Mouse (Mus musculus) kidney, postnatal 0 days (tissue): Measurements from ENCODE around the gene Fmnl1. TPM values are rescaled to one million over a fixed set of nuclear protein-coding genes. Genes with fewer than 3 reads are reported as not detected.

Source experiments
- ATAC-seq: fragments of 200-750 bp; cut with Nextera tagmentation; replicated peaks from 2 replicates; pipeline ENCODE4 v1.8.0; 2017; ENCODE audit warnings: low read depth, moderate number of reproducible peaks, moderate TSS enrichment, moderate library complexity; ENCODE audit not compliant: low FRiP score
- DNase-seq: peaks from one replicate; pipeline ENCODE4 v3.0.0-alpha.2; 2016; ENCODE audit warnings: low spot score
- H3K27ac ChIP-seq: fragments of 300-500 bp; sonication (generic); 2 replicates; pipeline ENCODE4 v1.5.1; 2014; ENCODE audit warnings: mild to moderate bottlenecking
- H3K27me3 ChIP-seq: fragments of 300-500 bp; sonication (generic); 2 replicates; pipeline ENCODE4 v1.6.1; 2014; ENCODE audit warnings: low read length, mixed read lengths; ENCODE audit not compliant: insufficient read depth
- H3K36me3 ChIP-seq: fragments of 300-500 bp; sonication (generic); 2 replicates; pipeline ENCODE4 v1.6.1; 2014; ENCODE audit warnings: low read length, mixed read lengths; ENCODE audit not compliant: insufficient read depth
- H3K4me1 ChIP-seq: fragments of 300-500 bp; sonication (generic); replicated peaks from 2 replicates; pipeline ENCODE4 v1.6.1; 2014; ENCODE audit warnings: antibody characterized with exemption, low read length, mixed read lengths; ENCODE audit not compliant: insufficient read depth
- H3K4me2 ChIP-seq: fragments of 300-500 bp; sonication (generic); 2 replicates; pipeline ENCODE4 v1.6.1; 2014; ENCODE audit warnings: mild to moderate bottlenecking, low read length, moderate library complexity, mixed read lengths
- H3K4me3 ChIP-seq: fragments of 300-500 bp; sonication (generic); replicated peaks from 2 replicates; pipeline ENCODE4 v1.5.1; 2014; ENCODE audit warnings: low read depth, low read length
- H3K9ac ChIP-seq: fragments of 300-500 bp; sonication (generic); 2 replicates; pipeline ENCODE4 v1.6.1; 2014; ENCODE audit warnings: low read depth, low read length
- H3K9me3 ChIP-seq: fragments of 300-500 bp; sonication (generic); replicated peaks from 2 replicates; pipeline ENCODE4 v1.6.1; 2016; ENCODE audit warnings: low read length, inconsistent platforms, mixed read lengths
- CTCF ChIP-seq: IDR thresholded peaks from 2 replicates; pipeline ENCODE4 v1.5.1; 2016; ENCODE audit warnings: antibody characterized with exemption, low read depth, mild to moderate bottlenecking, moderate library complexity
- WGBS: fragments of 180-500 bp; shearing (Covaris S2); extraction: QIAGEN DNeasy Blood & Tissue Kit; methylation state at CpG from one replicate; pipeline ENCODE4 v1.1.7; 2014; 5-methylcytosine and 5-hydroxymethylcytosine counted together
- polyA plus RNA-seq: library from polyadenylated mRNA; unstranded; fragments of >200 nt; fragmentation: Nextera tagmentation; extraction: Ambion mirVana; gene quantifications from 2 replicates; pipeline ENCODE4 v1.2.1, GENCODE M21; 2015

Gene Fmnl1
- polyA plus RNA-seq, 1 experiment from 2014 or later, result 2.6 TPM

DNA sequence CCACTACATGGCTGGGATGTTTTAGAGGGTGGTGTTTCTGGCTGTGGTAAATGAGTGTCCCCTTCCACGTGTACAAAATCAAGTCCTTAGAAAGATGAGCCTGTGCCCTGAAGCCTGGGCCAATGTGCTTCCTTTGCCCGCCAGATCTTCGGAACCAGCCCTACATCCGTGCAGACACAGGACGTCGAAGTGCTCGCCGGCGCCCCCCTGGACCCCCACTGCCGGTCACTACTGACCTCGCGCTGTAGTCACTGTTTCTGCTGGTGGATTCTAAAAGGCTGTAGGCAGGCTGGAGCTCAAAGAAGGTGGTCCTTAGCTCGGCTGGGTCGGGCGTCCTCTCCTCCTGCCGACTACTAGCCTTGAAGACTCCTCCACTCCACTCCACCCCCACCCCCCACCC is 27.4 kb downstream of the Fmnl1 start:
- WGBS, result 5% methylated on average over 16 of the region's 16 CpGs
- Histone ChIP-seq H3K27me3 (peaks cover 35% of the 10 kb centered on the region), H3K9ac (no peak overlapping the region)

DNA sequence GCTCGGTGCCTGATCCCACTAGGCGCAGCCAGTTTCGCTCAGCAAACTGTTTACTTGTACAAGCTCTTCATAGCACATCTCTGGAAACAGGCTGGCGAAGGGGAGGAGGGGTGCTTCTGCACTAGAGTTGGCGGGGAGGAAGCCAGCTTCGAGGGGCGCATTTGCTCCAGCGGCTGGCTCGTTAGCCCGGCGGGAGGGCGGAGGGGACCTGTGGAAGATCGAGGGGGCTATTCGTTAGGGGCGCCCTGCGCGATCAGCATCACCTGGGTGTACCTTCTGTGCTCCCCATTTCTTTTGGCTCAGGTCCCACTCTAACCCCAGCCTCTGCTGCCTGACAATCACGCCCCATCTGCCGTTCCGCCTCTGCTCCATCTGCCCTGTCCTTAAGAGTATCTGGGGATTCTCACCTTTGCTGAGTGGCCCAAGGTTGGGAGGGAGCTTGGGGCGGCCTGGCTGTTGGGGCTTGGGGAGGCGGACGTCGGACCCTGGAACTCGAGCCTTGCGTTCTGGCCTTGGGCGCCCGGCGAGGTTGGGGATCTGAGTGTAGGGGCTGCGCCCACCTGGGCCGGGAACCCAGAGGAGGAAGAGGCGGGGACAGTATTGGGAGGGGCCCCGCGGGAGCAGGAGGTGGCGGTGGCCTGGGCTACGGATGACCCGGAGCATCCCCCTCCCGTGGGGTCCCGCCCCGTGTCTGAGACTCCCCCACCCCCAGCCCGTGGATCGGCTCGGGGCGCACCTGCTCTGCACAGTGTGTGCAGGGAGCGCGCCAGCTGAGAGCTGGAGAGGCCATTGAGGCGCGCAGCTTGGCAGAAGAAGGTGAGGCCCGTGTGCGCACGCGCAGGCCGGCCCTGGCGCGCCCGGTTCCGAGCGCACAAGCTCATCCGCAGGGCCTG is 28.2 kb downstream of the Fmnl1 start:
- TF ChIP-seq CTCF, result no peak
- WGBS, result 3% methylated on average over 47 of the region's 59 CpGs
- Histone ChIP-seq H3K36me3 (no peaks in the 10 kb centered on the region), H3K4me1 (peaks cover 8% of the 10 kb centered on the region), H3K27ac (no peak overlapping the region), H3K9ac (peak overlapping the region; percentile 28; the same call in 1 of the 2 replicates), H3K4me2 (peak overlapping the region; percentile 75), H3K4me3 (peak overlapping the region; percentile 34), H3K9me3 (no peaks in the 10 kb centered on the region), H3K27me3 (peaks cover 29% of the 10 kb centered on the region)
- ATAC-seq, result peak; percentile 57; the same call in 1 of the 2 replicates
- no peak for DNase-seq

More for the DNA sequence above, 27.4 kb downstream of the Fmnl1 start:
- Histone ChIP-seq H3K4me3 (peak overlapping the region; percentile 34), H3K4me2 (peak overlapping the region; percentile 75; the same call in 1 of the 2 replicates), H3K9me3 (no peaks in the 10 kb centered on the region), H3K36me3 (no peaks in the 10 kb centered on the region), H3K27ac (no peak overlapping the region), H3K4me1 (peaks cover 8% of the 10 kb centered on the region)
- ATAC-seq (no peak), DNase-seq (no peak)
- TF ChIP-seq CTCF, result no peak

DNA sequence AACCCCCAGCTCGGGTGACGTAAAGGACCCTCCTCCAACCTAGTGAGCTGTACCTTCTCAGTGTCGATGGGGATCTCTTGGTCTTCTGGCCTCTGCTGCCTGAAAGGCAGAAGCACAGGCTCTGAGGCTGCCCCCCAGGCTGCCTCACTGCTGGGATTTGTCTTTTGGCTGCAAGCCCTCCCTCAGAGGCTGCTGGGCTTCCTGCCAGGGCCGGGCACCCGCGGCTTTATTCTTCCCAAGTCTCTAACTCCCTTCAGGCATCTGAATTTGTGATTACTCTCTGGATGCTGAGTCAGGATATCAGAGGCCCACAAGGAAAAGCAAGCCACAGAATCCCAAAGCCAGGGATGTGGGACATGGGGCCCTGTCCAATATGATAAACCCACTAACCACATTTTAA is 30.8 kb downstream of the Fmnl1 start:
- 30% methylated on average over 6 of the region's 6 CpGs for WGBS
- no peak for TF ChIP-seq CTCF
- Histone ChIP-seq H3K36me3 (no peaks in the 10 kb centered on the region), H3K9ac (no peak overlapping the region), H3K27ac (no peak overlapping the region), H3K9me3 (no peaks in the 10 kb centered on the region), H3K4me2 (no peak overlapping the region), H3K4me3 (no peak overlapping the region), H3K4me1 (peaks cover 8% of the 10 kb centered on the region), H3K27me3 (peaks cover 25% of the 10 kb centered on the region)
- ATAC-seq, result no peak
- DNase-seq, result no peak

DNA sequence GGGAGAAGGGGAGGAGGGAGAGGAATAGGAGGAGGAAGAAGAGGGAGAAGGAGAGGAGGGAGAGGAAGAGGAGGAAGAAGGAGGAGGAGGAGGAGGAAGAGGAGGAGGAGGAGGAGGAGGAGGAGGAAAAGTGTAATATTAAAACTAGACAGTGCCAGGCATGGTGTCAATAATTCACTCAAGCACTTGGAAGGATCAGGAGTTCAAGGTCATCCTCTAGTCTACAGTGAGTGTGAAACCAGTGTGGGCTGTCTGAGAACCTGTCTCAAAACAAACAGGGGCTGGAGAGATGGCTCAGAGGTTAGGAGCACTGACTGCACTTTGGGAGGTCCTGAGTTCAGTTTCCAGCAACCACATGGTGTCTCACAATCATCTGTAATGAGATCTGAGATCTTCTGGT is 31.5 kb downstream of the Fmnl1 start:
- no peak for ATAC-seq
- no peaks in the 10 kb centered on the region for H3K9me3 ChIP-seq
- H3K36me3 ChIP-seq, result no peaks in the 10 kb centered on the region
- no peak overlapping the region for H3K4me2 ChIP-seq
- peaks cover 8% of the 10 kb centered on the region for H3K4me1 ChIP-seq
- no peak for DNase-seq
- no peak overlapping the region for H3K27ac ChIP-seq
- TF ChIP-seq CTCF, result no peak
- H3K9ac ChIP-seq, result no peak overlapping the region
- peaks cover 23% of the 10 kb centered on the region for H3K27me3 ChIP-seq
- no peak overlapping the region for H3K4me3 ChIP-seq

DNA sequence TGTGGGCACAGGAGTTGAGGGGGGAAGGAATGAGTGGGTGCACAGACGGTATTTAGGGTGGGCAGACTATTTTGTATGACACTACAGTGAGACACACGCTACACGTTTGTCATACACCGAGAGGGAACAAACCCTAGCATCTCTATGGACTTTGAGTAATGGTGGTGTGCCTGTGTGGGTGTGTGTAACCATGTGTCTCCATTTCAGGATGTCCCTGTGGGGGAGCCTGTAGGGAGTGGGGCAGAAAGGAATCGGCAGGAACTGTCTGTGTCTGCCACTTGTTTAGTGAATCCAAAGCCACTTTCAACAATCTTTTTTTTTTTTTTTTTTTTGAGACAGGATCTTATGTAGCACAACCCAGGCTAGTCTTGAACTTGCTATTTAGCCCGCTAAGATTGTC is 35.3 kb downstream of the Fmnl1 start:
- Histone ChIP-seq H3K4me3 (no peak overlapping the region), H3K27me3 (no peaks in the 10 kb centered on the region), H3K9me3 (no peaks in the 10 kb centered on the region), H3K4me1 (no peaks in the 10 kb centered on the region), H3K27ac (no peak overlapping the region), H3K4me2 (no peak overlapping the region), H3K9ac (no peak overlapping the region), H3K36me3 (no peaks in the 10 kb centered on the region)
- 92% methylated on average over 6 of the region's 6 CpGs for WGBS
- DNase-seq, result no peak
- ATAC-seq, result no peak
- TF ChIP-seq CTCF, result no peak

DNA sequence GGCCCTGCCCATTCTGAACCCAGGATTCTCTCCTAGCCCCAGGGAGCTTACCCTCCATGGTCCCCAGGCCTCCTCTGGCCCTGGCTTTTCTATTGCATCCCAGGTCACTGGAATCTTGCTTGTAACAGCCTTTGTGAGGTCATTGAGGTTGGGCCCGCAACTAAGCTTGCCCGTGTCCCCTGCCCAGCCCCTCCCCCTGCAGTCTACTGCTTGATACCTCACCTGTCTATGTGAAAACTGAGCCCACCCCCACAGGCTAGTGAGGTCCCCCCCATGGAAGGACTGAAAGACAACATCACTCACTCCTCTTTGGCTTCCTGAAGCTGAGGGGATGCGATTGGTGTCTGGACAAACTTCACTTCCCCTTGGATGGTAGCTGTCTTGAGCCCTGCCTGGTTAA is 37.6 kb downstream of the Fmnl1 start, which contains the start of gene 1700023F06Rik:
1700023F06Rik (minus strand) TSS at position 101 of the 400 bp plus-strand sequence.
- no peaks in the 10 kb centered on the region for H3K9me3 ChIP-seq
- TF ChIP-seq CTCF, result no peak
- H3K9ac ChIP-seq, result no peak within 1 kb of the TSS
- H3K27ac ChIP-seq, result no peak within 1 kb of the TSS
- no peak within 1 kb of the TSS for H3K4me3 ChIP-seq
- 89% methylated on average over 3 of the region's 3 CpGs for WGBS
- H3K4me1 ChIP-seq, result no peaks in the 10 kb centered on the region
- DNase-seq (no peak), ATAC-seq (no peak)
- no peak within 1 kb of the TSS for H3K4me2 ChIP-seq
- no peaks in the 10 kb centered on the region for H3K36me3 ChIP-seq
- no peaks in the 10 kb centered on the region for H3K27me3 ChIP-seq
